Mouse (Mus musculus): ENCODE measurements at regions not wholly inside any gene's neighbourhood (a gene's known extent, or its start where the extent isn't known, plus 50 kb on each side); places are given as distances from the start of the nearest gene placed in this dataset.

GRCm38 (mm10) chr10:16608339-16608738 is 1114.7 kb upstream of the Cited2 start:
- no peak for TF ChIP-seq CTCF (IDR thresholded peaks at IDR 0.05; ENCODE audit: extremely low read depth, insufficient read depth, insufficient read length, insufficient replicate concordance)
- TF ChIP-seq POLR2A (IDR thresholded peaks at IDR 0.05; ENCODE audit: low read depth, low read length): no peak

Measured in spleen, adult 2 months (tissue).